Mouse (Mus musculus): ENCODE measurements around the gene Dhx8. TPM values are rescaled to one million over a fixed set of nuclear protein-coding genes. Genes with fewer than 3 reads are reported as not detected.

Dhx8 gene
- polyA plus RNA-seq, 1 experiment from 2014 or later, result 19.5 TPM

DNA sequence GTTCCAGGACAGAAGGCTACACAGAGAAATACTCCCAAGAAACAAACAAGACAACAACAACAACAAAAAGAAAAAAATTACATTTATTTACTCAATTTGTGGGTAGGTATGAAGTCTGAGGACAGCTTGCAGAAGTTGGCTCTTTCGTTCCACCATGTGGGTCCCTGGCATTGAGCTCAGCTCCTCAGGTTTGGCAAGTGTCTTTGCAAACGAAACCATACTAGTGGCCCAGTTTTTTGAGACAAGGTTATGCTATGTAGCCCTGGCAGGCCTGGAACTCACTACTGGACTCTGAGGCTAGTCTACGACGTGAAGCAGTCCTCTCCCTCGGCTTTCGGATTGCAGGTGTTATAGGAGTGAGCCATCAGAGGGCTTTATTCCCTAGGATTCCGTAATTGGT lies 32.7 kb upstream of the Dhx8 start:
- WGBS, result 57% methylated on average over 7 of the region's 7 CpGs

DNA sequence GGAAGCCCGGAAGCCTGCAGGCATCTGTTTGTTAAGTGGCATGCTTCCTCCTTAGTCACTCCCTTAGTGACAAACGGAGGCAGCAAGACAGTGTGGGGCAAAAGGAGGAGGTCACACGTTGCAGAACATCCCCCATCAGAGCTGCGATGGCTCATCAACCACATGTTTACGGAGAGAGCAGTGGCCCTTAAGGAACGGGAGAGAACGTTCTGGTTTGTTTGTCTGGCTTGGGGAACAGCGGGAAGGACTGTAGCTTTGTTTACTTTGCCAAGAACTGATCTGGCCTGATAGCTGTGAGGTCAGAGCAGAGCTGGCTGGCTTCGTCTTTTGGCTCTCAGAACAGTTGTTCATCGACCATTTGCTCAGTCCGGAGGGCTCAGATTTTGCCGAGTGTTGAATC lies 32.3 kb upstream of the Dhx8 start:
- no peak overlapping the region for H3K27ac ChIP-seq (ENCODE audit: low read length)
- H3K4me2 ChIP-seq (ENCODE audit: low read depth, low read length), result no peak overlapping the region
- H3K9ac ChIP-seq (ENCODE audit: low read length), result peak overlapping the region; percentile 36
- WGBS, result 23% methylated on average over 12 of the region's 12 CpGs
- ATAC-seq (replicated peaks; ENCODE audit: extremely low read depth, insufficient read depth, low FRiP score), result no peak
- no peaks in the 10 kb centered on the region for H3K27me3 ChIP-seq (ENCODE audit: control insufficient read depth, insufficient read depth, low read length)
- H3K36me3 ChIP-seq (ENCODE audit: control insufficient read depth, insufficient read depth), result no peaks in the 10 kb centered on the region
- H3K9me3 ChIP-seq (replicated peaks; ENCODE audit: control insufficient read depth, low read length), result peaks cover 5% of the 10 kb centered on the region
- H3K4me1 ChIP-seq (ENCODE audit: control insufficient read depth, insufficient read depth, low read length), result peaks cover 12% of the 10 kb centered on the region; the same call in 1 of the 2 replicates
- H3K4me3 ChIP-seq (ENCODE audit: low read length), result no peak overlapping the region

More for the DNA sequence above, 32.7 kb upstream of the Dhx8 start:
- H3K9me3 ChIP-seq (replicated peaks; ENCODE audit: control insufficient read depth, low read length), result peaks cover 5% of the 10 kb centered on the region
- no peak overlapping the region for H3K4me2 ChIP-seq (ENCODE audit: low read depth, low read length)
- no peak for ATAC-seq (replicated peaks; ENCODE audit: extremely low read depth, insufficient read depth, low FRiP score)
- no peak overlapping the region for H3K4me3 ChIP-seq (ENCODE audit: low read length)
- peak overlapping the region; percentile 36; the same call in 1 of the 2 replicates for H3K9ac ChIP-seq (ENCODE audit: low read length)
- H3K27me3 ChIP-seq (ENCODE audit: control insufficient read depth, insufficient read depth, low read length), result no peaks in the 10 kb centered on the region
- H3K36me3 ChIP-seq (ENCODE audit: control insufficient read depth, insufficient read depth), result no peaks in the 10 kb centered on the region
- peaks cover 12% of the 10 kb centered on the region; the same call in 1 of the 2 replicates for H3K4me1 ChIP-seq (ENCODE audit: control insufficient read depth, insufficient read depth, low read length)
- no peak overlapping the region for H3K27ac ChIP-seq (ENCODE audit: low read length)

- Histone ChIP-seq H3K9ac (ENCODE audit: low read length) (no peak overlapping the region), H3K4me1 (ENCODE audit: control insufficient read depth, insufficient read depth, low read length) (peaks cover 8% of the 10 kb centered on the region; the same call in 1 of the 2 replicates), H3K36me3 (ENCODE audit: control insufficient read depth, insufficient read depth) (no peaks in the 10 kb centered on the region), H3K27me3 (ENCODE audit: control insufficient read depth, insufficient read depth, low read length) (no peaks in the 10 kb centered on the region), H3K4me2 (ENCODE audit: low read depth, low read length) (no peak overlapping the region), H3K4me3 (ENCODE audit: low read length) (no peak overlapping the region), H3K27ac (ENCODE audit: low read length) (no peak overlapping the region), H3K9me3 (replicated peaks; ENCODE audit: control insufficient read depth, low read length) (no peaks in the 10 kb centered on the region)
- no peak for ATAC-seq (replicated peaks; ENCODE audit: extremely low read depth, insufficient read depth, low FRiP score)
- WGBS, result 69% methylated on average over 5 of the region's 5 CpGs
Measured at GRCm38 (mm10) chr11:101704081-101704480, 28.6 kb upstream of the Dhx8 start.

GRCm38 (mm10) chr11:101706764-101707448 lies 25.8 kb upstream of the Dhx8 start:
- H3K4me3 ChIP-seq (ENCODE audit: low read length), result no peak overlapping the region
- no peaks in the 10 kb centered on the region for H3K27me3 ChIP-seq (ENCODE audit: control insufficient read depth, insufficient read depth, low read length)
- H3K4me1 ChIP-seq (ENCODE audit: control insufficient read depth, insufficient read depth, low read length), result no peaks in the 10 kb centered on the region
- no peak for ATAC-seq (replicated peaks; ENCODE audit: extremely low read depth, insufficient read depth, low FRiP score)
- 82% methylated on average over 10 of the region's 10 CpGs for WGBS
- no peaks in the 10 kb centered on the region for H3K9me3 ChIP-seq (replicated peaks; ENCODE audit: control insufficient read depth, low read length)
- no peak overlapping the region for H3K9ac ChIP-seq (ENCODE audit: low read length)
- no peak overlapping the region for H3K4me2 ChIP-seq (ENCODE audit: low read depth, low read length)
- H3K36me3 ChIP-seq (ENCODE audit: control insufficient read depth, insufficient read depth), result no peaks in the 10 kb centered on the region
- no peak overlapping the region for H3K27ac ChIP-seq (ENCODE audit: low read length)

- no peak overlapping the region for H3K4me3 ChIP-seq (ENCODE audit: low read length)
- H3K27ac ChIP-seq (ENCODE audit: low read length), result no peak overlapping the region
- H3K9me3 ChIP-seq (replicated peaks; ENCODE audit: control insufficient read depth, low read length), result no peaks in the 10 kb centered on the region
- H3K27me3 ChIP-seq (ENCODE audit: control insufficient read depth, insufficient read depth, low read length), result no peaks in the 10 kb centered on the region
- no peaks in the 10 kb centered on the region for H3K4me1 ChIP-seq (ENCODE audit: control insufficient read depth, insufficient read depth, low read length)
- no peak for ATAC-seq (replicated peaks; ENCODE audit: extremely low read depth, insufficient read depth, low FRiP score)
- no peak overlapping the region for H3K4me2 ChIP-seq (ENCODE audit: low read depth, low read length)
- 32% methylated on average over 5 of the region's 5 CpGs for WGBS
- no peak overlapping the region for H3K9ac ChIP-seq (ENCODE audit: low read length)
- no peaks in the 10 kb centered on the region for H3K36me3 ChIP-seq (ENCODE audit: control insufficient read depth, insufficient read depth)
Measured at GRCm38 (mm10) chr11:101708482-101708881, 24.2 kb upstream of the Dhx8 start.

GRCm38 (mm10) chr11:101712811-101713210 lies 19.9 kb upstream of the Dhx8 start:
- H3K4me2 ChIP-seq (ENCODE audit: low read depth, low read length), result no peak overlapping the region
- no peaks in the 10 kb centered on the region for H3K36me3 ChIP-seq (ENCODE audit: control insufficient read depth, insufficient read depth)
- H3K4me3 ChIP-seq (ENCODE audit: low read length), result no peak overlapping the region
- WGBS, result 71% methylated on average over 9 of the region's 9 CpGs
- ATAC-seq (replicated peaks; ENCODE audit: extremely low read depth, insufficient read depth, low FRiP score), result no peak
- H3K9ac ChIP-seq (ENCODE audit: low read length), result no peak overlapping the region
- H3K27ac ChIP-seq (ENCODE audit: low read length), result no peak overlapping the region
- H3K27me3 ChIP-seq (ENCODE audit: control insufficient read depth, insufficient read depth, low read length), result no peaks in the 10 kb centered on the region
- no peaks in the 10 kb centered on the region for H3K9me3 ChIP-seq (replicated peaks; ENCODE audit: control insufficient read depth, low read length)
- no peaks in the 10 kb centered on the region for H3K4me1 ChIP-seq (ENCODE audit: control insufficient read depth, insufficient read depth, low read length)

- Histone ChIP-seq H3K27ac (ENCODE audit: low read length) (no peak overlapping the region), H3K9ac (ENCODE audit: low read length) (no peak overlapping the region), H3K36me3 (ENCODE audit: control insufficient read depth, insufficient read depth) (no peaks in the 10 kb centered on the region), H3K27me3 (ENCODE audit: control insufficient read depth, insufficient read depth, low read length) (no peaks in the 10 kb centered on the region), H3K4me3 (ENCODE audit: low read length) (no peak overlapping the region), H3K4me1 (ENCODE audit: control insufficient read depth, insufficient read depth, low read length) (0 out of 2 replicates have a peak, but pooled peaks cover 2% of the 10 kb centered on the region), H3K9me3 (replicated peaks; ENCODE audit: control insufficient read depth, low read length) (no peaks in the 10 kb centered on the region), H3K4me2 (ENCODE audit: low read depth, low read length) (no peak overlapping the region)
- WGBS, result 76% methylated on average over 7 of the region's 7 CpGs
- no peak for ATAC-seq (replicated peaks; ENCODE audit: extremely low read depth, insufficient read depth, low FRiP score)
Measured at GRCm38 (mm10) chr11:101714012-101714411, 18.7 kb upstream of the Dhx8 start.

GRCm38 (mm10) chr11:101718324-101718723 lies 14.4 kb upstream of the Dhx8 start:
- H3K4me3 ChIP-seq (ENCODE audit: low read length), result no peak overlapping the region
- no peaks in the 10 kb centered on the region for H3K27me3 ChIP-seq (ENCODE audit: control insufficient read depth, insufficient read depth, low read length)
- no peak overlapping the region for H3K9ac ChIP-seq (ENCODE audit: low read length)
- no peaks in the 10 kb centered on the region for H3K9me3 ChIP-seq (replicated peaks; ENCODE audit: control insufficient read depth, low read length)
- no peak overlapping the region for H3K4me2 ChIP-seq (ENCODE audit: low read depth, low read length)
- ATAC-seq (replicated peaks; ENCODE audit: extremely low read depth, insufficient read depth, low FRiP score), result no peak
- 15% methylated on average over 4 of the region's 4 CpGs for WGBS
- H3K4me1 ChIP-seq (ENCODE audit: control insufficient read depth, insufficient read depth, low read length), result 0 out of 2 replicates have a peak, but pooled peaks cover 2% of the 10 kb centered on the region
- no peaks in the 10 kb centered on the region for H3K36me3 ChIP-seq (ENCODE audit: control insufficient read depth, insufficient read depth)
- H3K27ac ChIP-seq (ENCODE audit: low read length), result no peak overlapping the region

DNA sequence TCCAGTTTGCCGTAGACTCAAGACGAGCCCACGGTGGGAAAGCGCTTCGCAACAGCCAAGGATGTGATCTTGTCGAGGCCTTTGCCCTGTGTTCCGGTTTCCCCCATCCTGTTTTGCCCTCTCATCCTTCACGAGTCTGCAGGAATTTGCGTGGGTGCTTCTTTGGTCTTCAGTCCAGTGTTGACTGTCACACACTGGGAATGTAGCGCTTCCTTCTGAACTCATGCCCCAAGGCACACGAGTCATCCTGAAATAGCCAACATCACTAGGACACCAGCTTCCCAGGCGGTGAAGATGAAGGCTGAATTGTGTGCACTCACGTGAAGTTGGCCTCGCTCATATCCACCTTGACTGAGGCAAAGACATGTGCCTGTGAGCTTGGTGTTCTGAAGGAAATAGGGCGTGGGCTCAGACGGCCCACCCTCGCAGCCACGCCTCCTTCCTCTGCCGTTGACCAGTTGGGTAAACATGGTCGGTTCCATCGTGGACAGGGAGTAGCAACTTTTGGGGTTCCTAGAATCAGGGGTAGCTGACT lies 12.7 kb upstream of the Dhx8 start:
- 74% methylated on average over 21 of the region's 21 CpGs for WGBS
- no peak overlapping the region for H3K9ac ChIP-seq (ENCODE audit: low read length)

More for the DNA sequence above, 12.7 kb upstream of the Dhx8 start:
- no peak for ATAC-seq (replicated peaks; ENCODE audit: extremely low read depth, insufficient read depth, low FRiP score)
- H3K36me3 ChIP-seq (ENCODE audit: control insufficient read depth, insufficient read depth), result no peaks in the 10 kb centered on the region
- no peak overlapping the region for H3K4me3 ChIP-seq (ENCODE audit: low read length)
- H3K4me2 ChIP-seq (ENCODE audit: low read depth, low read length), result no peak overlapping the region
- no peaks in the 10 kb centered on the region for H3K9me3 ChIP-seq (replicated peaks; ENCODE audit: control insufficient read depth, low read length)
- H3K4me1 ChIP-seq (ENCODE audit: control insufficient read depth, insufficient read depth, low read length), result 0 out of 2 replicates have a peak, but pooled peaks cover 2% of the 10 kb centered on the region
- H3K27me3 ChIP-seq (ENCODE audit: control insufficient read depth, insufficient read depth, low read length), result no peaks in the 10 kb centered on the region
- H3K27ac ChIP-seq (ENCODE audit: low read length), result no peak overlapping the region
